29 mouse cellular contexts compared by ENCODE assay signal in the genomic region with DNA sequence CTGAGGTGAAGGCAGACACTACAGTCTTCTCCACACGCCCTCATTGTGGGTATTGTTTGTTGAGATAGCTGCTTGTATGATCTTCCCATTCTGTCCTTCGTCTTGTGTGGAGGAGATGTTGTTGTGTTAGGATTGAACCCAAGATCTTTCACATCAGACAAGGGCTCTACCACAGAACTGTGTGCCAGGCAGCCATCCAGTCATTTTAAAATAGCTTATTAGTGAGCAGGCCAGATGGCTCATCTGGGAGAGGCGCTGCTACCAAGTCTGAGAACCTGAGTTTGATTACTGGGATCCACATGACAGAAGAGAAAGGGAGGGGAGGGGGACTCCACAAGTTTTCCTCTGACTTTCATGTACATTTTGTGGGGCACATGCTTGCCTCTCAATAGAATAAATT. TPM values are rescaled to one million over a fixed set of nuclear protein-coding genes. Genes with fewer than 3 reads are reported as not detected.
A peak's percentile ranks its signal among the peaks of the same experiment; 100 is the strongest.
DNase-seq lines count a peak whose midpoint lies in the region; ATAC-seq and TF ChIP-seq lines count a peak whose summit lies in the region.
"Had no signal": no experiment of that assay in that cellular context is flagged by ENCODE, and none has a peak within 500 bp of the region (broad histone marks: within the 10 kb centered on the region; RNA-seq: fewer than 3 reads in every experiment).

No protein-coding gene starts in this region.

- no peaks in the 10 kb centered on the region for H3K27me3 ChIP-seq in forebrain, embryonic 14.5 days (replicated peaks; ENCODE audit: control insufficient read depth, insufficient read depth, low read length)
- no peaks in the 10 kb centered on the region for H3K27me3 ChIP-seq in forebrain, postnatal 0 days (ENCODE audit: insufficient read depth, low read length)
- H3K27me3 ChIP-seq: CH12.LX; embryonic facial prominence, embryonic 15.5 days; hindbrain, embryonic 12.5 days; hindbrain, embryonic 15.5 days; Patski had no signal

- no peaks in the 10 kb centered on the region for H3K9me3 ChIP-seq in forebrain, embryonic 14.5 days (replicated peaks; ENCODE audit: control insufficient read depth, low read length)
- no peaks in the 10 kb centered on the region for H3K9me3 ChIP-seq in forebrain, postnatal 0 days (ENCODE audit: low read length)
- H3K9me3 ChIP-seq: embryonic facial prominence, embryonic 15.5 days; forebrain, embryonic 13.5 days; G1E; heart, embryonic 10.5 days; heart, embryonic 13.5 days; hindbrain, embryonic 12.5 days; hindbrain, embryonic 15.5 days had no signal

- no peak overlapping the region for H3K4me3 ChIP-seq in forebrain, embryonic 14.5 days (ENCODE audit: low read depth, low read length)
- H3K4me3 ChIP-seq in forebrain, postnatal 0 days (ENCODE audit: low read depth, low read length), result no peak overlapping the region
- H3K4me3 ChIP-seq: embryonic facial prominence, embryonic 15.5 days; forebrain, embryonic 13.5 days; gastrocnemius, adult 2 months; heart, adult 2 months; heart, embryonic 10.5 days; heart, embryonic 13.5 days; hindbrain, embryonic 12.5 days; hindbrain, embryonic 15.5 days had no signal

- H3K27ac ChIP-seq in forebrain, embryonic 14.5 days (ENCODE audit: low read depth, low read length), result peak overlapping the region; percentile 18; the same call in 1 of the 2 replicates
- no peak overlapping the region for H3K27ac ChIP-seq in forebrain, postnatal 0 days (ENCODE audit: low read depth, low read length)
- H3K27ac ChIP-seq: embryonic facial prominence, embryonic 15.5 days; forebrain, embryonic 13.5 days; gastrocnemius, adult 2 months; heart, adult 2 months; heart, embryonic 10.5 days; heart, embryonic 13.5 days; hindbrain, embryonic 12.5 days; hindbrain, embryonic 15.5 days had no signal

- H3K4me1 ChIP-seq in forebrain, embryonic 14.5 days (ENCODE audit: control insufficient read depth, insufficient read depth, low read length), result no peaks in the 10 kb centered on the region
- no peaks in the 10 kb centered on the region for H3K4me1 ChIP-seq in forebrain, postnatal 0 days (ENCODE audit: insufficient read depth)
- H3K4me1 ChIP-seq: embryonic facial prominence, embryonic 15.5 days; forebrain, embryonic 13.5 days; heart, embryonic 13.5 days; hindbrain, embryonic 12.5 days; hindbrain, embryonic 15.5 days had no signal

- DNase-seq in forebrain, embryonic 14.5 days (ENCODE audit: low spot score), result peak; percentile 51
- DNase-seq in forebrain, postnatal 0 days, result no peak
- peak; percentile 68 for DNase-seq in heart, adult 11 months
- DNase-seq in heart, adult 18-20 months, result no peak
- peak; percentile 23 for DNase-seq in ovary, adult 18-20 months (ENCODE audit: low spot score)
- DNase-seq in ovary, postnatal 36 days (ENCODE audit: low spot score), result no peak
- no peak for DNase-seq in kidney, postnatal 14 days
- DNase-seq: adrenal gland, postnatal 10 days; adrenal gland, postnatal 36 days; B cell, adult 2 months; cerebellum, adult 11-12 months; cerebellum, adult 8-10 months; cerebellum, postnatal 36 days; embryo, embryonic 11 days; gastrocnemius, adult 2 months; gastrocnemius, postnatal 14 days; heart, adult 2 months; heart, postnatal 14 days; heart, postnatal 4 days had no signal

- ATAC-seq in forebrain, embryonic 14.5 days, result peak; percentile 67; the same call in 1 of the 2 replicates
- no peak for ATAC-seq in forebrain, postnatal 0 days
- ATAC-seq: forebrain, embryonic 13.5 days; intestine, postnatal 0 days; Patski had no signal

- no peak overlapping the region for H3K4me2 ChIP-seq in forebrain, embryonic 14.5 days (ENCODE audit: low read length)
- no peak overlapping the region for H3K4me2 ChIP-seq in forebrain, postnatal 0 days (ENCODE audit: low read depth)
- H3K4me2 ChIP-seq: embryonic facial prominence, embryonic 15.5 days; forebrain, embryonic 13.5 days; heart, embryonic 13.5 days; hindbrain, embryonic 12.5 days; hindbrain, embryonic 15.5 days had no signal

- H3K36me3 ChIP-seq in forebrain, embryonic 14.5 days (ENCODE audit: control insufficient read depth, insufficient read depth, low read length), result no peaks in the 10 kb centered on the region
- no peaks in the 10 kb centered on the region for H3K36me3 ChIP-seq in forebrain, postnatal 0 days (ENCODE audit: insufficient read depth)
- H3K36me3 ChIP-seq: embryonic facial prominence, embryonic 15.5 days; G1E; heart, embryonic 10.5 days; heart, embryonic 13.5 days; hindbrain, embryonic 12.5 days; hindbrain, embryonic 15.5 days had no signal

- WGBS in forebrain, embryonic 14.5 days, result 60% methylated on average over 3 of the region's 3 CpGs
- WGBS in forebrain, postnatal 0 days, result 47% methylated on average over 3 of the region's 3 CpGs

- H3K9ac ChIP-seq in forebrain, embryonic 14.5 days (ENCODE audit: low read length), result no peak overlapping the region
- no peak overlapping the region for H3K9ac ChIP-seq in forebrain, postnatal 0 days
- H3K9ac ChIP-seq: embryonic facial prominence, embryonic 15.5 days; forebrain, embryonic 13.5 days; heart, embryonic 13.5 days; hindbrain, embryonic 12.5 days; hindbrain, embryonic 15.5 days had no signal

- TF ChIP-seq CTCF in forebrain, postnatal 0 days (IDR thresholded peaks at IDR 0.05; ENCODE audit: low read depth), result no peak

RNA-seq across cellular contexts. Expression of a gene that starts 8.6 kb away (rescaled TPM):
- 21.3 and 23.0 TPM in 2 replicates for polyA plus RNA-seq in forebrain, embryonic 14.5 days (2014; fragmentation: Nextera tagmentation; extraction: Ambion mirVana)
- 38.4 and 41.8 TPM in 2 replicates for total RNA-seq in forebrain, postnatal 0 days (2014; rRNA removed)
- polyA plus RNA-seq in forebrain, postnatal 0 days (2015; fragmentation: Nextera tagmentation; extraction: Ambion mirVana), result 7.6 and 9.1 TPM in 2 replicates
- total RNA-seq in heart, adult 18-20 months (2021), result 1 to 10 TPM; 5.8 to 6.7 TPM
- total RNA-seq: G1E had no signal
- polyA plus RNA-seq: G1E had no signal

Comparison
In these comparisons a context has a peak if more than half of its experiments do, and no peak if none do; other contexts are left out.
1. DNase-seq: peak in forebrain, embryonic 14.5 days (single experiment), heart, adult 11 months (single experiment) and ovary, adult 18-20 months (single experiment); none in forebrain, postnatal 0 days (single experiment), heart, adult 18-20 months (0 of 2), ovary, postnatal 36 days (single experiment) and kidney, postnatal 14 days (single experiment).